Mouse (Mus musculus) skeletal muscle tissue, postnatal 0 days (tissue): ENCODE data around the gene Hax1. TPM values are rescaled to one million over a fixed set of nuclear protein-coding genes. Genes with fewer than 3 reads are reported as not detected.

ENCODE experiments used
- microRNA-seq, 2 experiments: library from miRNA; unstranded; fragments of <30 nt; microRNA quantifications; one replicate each; pipeline ENCODE4; 2016
- polyA plus RNA-seq: library from polyadenylated mRNA; unstranded; fragments of >200 nt; fragmentation: Nextera tagmentation; extraction: Ambion mirVana; gene quantifications from 2 replicates; pipeline ENCODE4 v1.2.1, GENCODE M21; 2015

Hax1 gene
- 83.3 and 94.4 TPM in 2 replicates for polyA plus RNA-seq

GRCm38 (mm10) chr3:89998612-89999054 is at the start of gene Hax1:
Gene Hax1 (minus strand): TSS chr3:89998780.

DNA sequence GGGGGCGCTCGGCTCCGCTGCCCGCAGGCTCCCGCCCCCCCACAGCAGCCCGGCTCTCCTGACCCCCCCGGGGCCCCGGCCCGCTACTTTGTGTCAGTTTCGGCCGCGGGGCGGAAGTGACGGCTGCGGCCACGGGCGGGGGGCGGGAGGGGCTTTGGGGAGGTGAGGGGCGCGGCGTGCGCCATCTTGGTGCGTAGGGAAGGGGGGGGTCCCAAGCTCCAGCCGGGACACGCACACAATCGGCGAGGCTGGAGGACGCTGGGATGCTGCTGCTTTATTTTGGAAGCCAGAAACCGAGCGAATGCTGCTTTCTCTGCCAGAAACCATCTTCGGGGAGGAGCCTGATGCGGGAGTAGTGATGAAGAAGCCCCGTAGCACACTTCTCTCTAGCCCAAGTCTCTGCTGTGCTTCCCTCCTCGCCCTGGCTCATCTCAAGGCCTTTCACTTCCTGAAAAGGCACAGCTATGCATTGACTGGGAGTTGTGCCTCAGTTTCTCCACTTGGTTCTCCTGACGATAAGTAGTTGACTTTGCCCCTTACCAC is 35.3 kb downstream of the Hax1 start, which contains the start of gene Atp8b2:
Atp8b2 (minus strand) TSS at position 288 of the 543 bp plus-strand sequence.

Small RNAs within 50 kb of the gene (microRNA-seq; reads per million reads assigned to microRNA genes)
- 0.85 to 1.1 reads per million in 2 experiments for gene Mir7669

Other genes with a start within 250 kb of the Hax1 start
- gene Chrnb2, start 234.1 kb downstream of the Hax1 start, polyA plus RNA-seq, result 0.16 and 0.17 TPM in 2 replicates
- 3.6 and 4.6 TPM in 2 replicates for gene Ube2q1, start 225.2 kb downstream of the Hax1 start, polyA plus RNA-seq
- gene She, start 167.4 kb downstream of the Hax1 start, polyA plus RNA-seq, result 2.6 and 3.3 TPM in 2 replicates
- 2.2 and 4.3 TPM in 2 replicates for gene Il6ra, start 85.6 kb downstream of the Hax1 start, polyA plus RNA-seq
- gene Atp8b2, start 35.3 kb downstream of the Hax1 start, polyA plus RNA-seq, result 5.5 and 6.2 TPM in 2 replicates
- gene 4933434E20Rik, start 52.9 kb upstream of the Hax1 start, polyA plus RNA-seq, result 144 and 154 TPM in 2 replicates
- 98.2 and 106 TPM in 2 replicates for gene Ubap2l, start 53.8 kb upstream of the Hax1 start, polyA plus RNA-seq
- gene Tpm3, start 73.9 kb upstream of the Hax1 start, polyA plus RNA-seq, result 617 and 733 TPM in 2 replicates
- gene Nup210l, start 105.4 kb upstream of the Hax1 start, polyA plus RNA-seq, result 0.02 and 0.03 TPM in 2 replicates
- 894 and 1,257 TPM in 2 replicates for gene Rps27, start 214.9 kb upstream of the Hax1 start, polyA plus RNA-seq
- gene Rab13, start 214.9 kb upstream of the Hax1 start, polyA plus RNA-seq, result 22.1 and 24.7 TPM in 2 replicates
- gene Jtb, start 232.8 kb upstream of the Hax1 start, polyA plus RNA-seq, result 146 and 151 TPM in 2 replicates
- gene Creb3l4, start 244.7 kb upstream of the Hax1 start, polyA plus RNA-seq, result 1.3 and 1.5 TPM in 2 replicates
- gene Slc39a1, start 249.4 kb upstream of the Hax1 start, polyA plus RNA-seq, result 72.4 and 77.7 TPM in 2 replicates